Mouse (Mus musculus): ENCODE measurements around the gene L3hypdh. TPM values are rescaled to one million over a fixed set of nuclear protein-coding genes. Genes with fewer than 3 reads are reported as not detected.

Gene L3hypdh
- 15.2 and 16.2 TPM in 2 replicates for polyA plus RNA-seq (2015; fragmentation: Nextera tagmentation; extraction: Ambion mirVana)

DNA sequence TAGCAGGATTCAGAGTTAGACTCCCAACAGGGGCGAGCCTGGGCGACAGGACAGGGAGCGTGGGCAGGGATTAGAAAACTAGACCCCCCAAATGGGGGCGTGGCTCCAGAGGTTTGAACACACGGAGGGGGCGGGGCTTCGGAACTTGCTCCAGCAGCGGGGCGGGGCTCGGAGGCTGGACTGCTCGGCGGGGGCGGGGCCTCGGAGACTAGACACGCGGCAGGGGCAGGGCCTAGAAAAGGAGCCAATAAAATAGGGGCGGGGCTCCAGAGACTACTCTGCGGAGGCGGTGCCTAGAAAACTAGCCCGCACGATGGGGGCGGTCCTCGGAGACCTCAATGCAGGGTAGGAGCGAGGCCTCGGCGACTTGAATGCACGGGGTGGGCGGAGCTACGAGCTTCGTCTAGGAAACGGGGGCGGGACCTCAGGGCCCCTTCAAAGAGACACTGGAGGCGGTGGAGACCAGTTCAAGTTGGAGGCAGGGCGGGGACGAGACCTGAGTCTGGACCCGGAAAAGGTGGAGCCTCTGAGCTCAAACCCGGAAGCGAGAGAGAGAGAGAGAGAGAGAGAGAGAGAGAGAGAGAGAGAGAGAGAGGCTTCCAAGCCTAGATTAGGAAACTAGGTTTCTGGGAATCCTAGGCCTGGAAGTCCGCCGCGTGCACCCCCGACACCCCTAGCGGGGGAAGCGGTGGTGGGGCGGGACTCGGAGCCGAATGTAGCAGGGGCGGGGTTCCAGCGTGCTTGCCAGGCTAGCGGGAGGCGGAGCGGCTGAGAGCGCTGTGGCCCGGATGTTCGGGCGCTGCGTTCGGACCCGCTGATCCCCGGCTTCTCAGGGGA, at the start of gene L3hypdh, which contains the start of gene Jkamp:
TSS of gene L3hypdh (minus strand) at position 111 of the 837 bp plus-strand sequence.
TSS of gene Jkamp (plus strand) at position 261 of the 837 bp plus-strand sequence.
- Histone ChIP-seq H3K9ac (peak within 1 kb of the TSS; percentile 78), H3K4me1 (replicated peaks) (peaks cover 18% of the 10 kb centered on the region), H3K27ac (peak within 1 kb of the TSS; percentile 98), H3K36me3 (no peaks in the 10 kb centered on the region), H3K4me3 (replicated peaks) (peak within 1 kb of the TSS; percentile 76), H3K9me3 (no peaks in the 10 kb centered on the region), H3K4me2 (replicated peaks) (peak within 1 kb of the TSS; percentile 93), H3K27me3 (replicated peaks) (no peaks in the 10 kb centered on the region)
- 1% methylated on average over 60 of the region's 60 CpGs for WGBS
- peak; percentile 96 for ATAC-seq

GRCm38 (mm10) chr12:72129203-72129602, 44.0 kb upstream of the L3hypdh start:
- Histone ChIP-seq H3K27me3 (replicated peaks) (no peaks in the 10 kb centered on the region), H3K4me2 (replicated peaks) (no peak overlapping the region), H3K36me3 (no peaks in the 10 kb centered on the region), H3K9ac (no peak overlapping the region), H3K4me1 (replicated peaks) (no peaks in the 10 kb centered on the region), H3K4me3 (replicated peaks) (no peak overlapping the region), H3K9me3 (no peaks in the 10 kb centered on the region), H3K27ac (no peak overlapping the region)
- WGBS: 92% methylated on average over 10 of the region's 10 CpGs
- ATAC-seq: no peak

DNA sequence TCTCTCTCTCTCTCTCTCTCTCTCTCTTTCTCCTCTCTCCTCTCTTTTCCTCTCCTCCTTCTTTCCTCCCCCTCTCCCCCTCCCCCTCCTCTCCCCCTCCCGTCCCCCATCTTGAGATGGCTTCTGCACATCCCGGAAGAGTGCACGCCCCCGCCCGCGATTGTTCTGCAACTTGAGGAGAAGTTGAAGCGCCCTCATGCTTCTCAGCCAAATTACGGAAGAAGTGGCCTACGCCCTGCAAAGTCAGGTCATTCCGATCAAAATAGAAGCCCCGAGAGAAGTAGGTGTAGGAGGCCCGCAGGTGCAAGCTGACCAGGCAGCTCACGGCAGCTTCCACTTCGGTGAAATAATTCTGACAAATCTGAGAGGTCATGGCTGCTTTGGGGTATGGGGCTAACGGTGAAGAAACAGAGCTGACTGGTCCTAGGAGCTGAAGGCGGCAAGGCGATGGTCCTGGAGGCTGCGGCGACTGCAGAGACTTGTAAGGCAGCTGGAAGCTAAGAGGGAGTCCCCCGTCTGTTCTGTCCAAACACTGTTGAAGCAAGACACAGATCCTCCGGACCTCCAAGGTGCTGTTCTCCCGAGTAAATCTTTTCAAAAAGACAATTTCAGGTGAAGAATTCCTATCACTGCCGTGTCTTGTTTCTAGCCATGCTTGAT, 30.6 kb upstream of the L3hypdh start:
- H3K4me1 ChIP-seq (replicated peaks): no peaks in the 10 kb centered on the region
- H3K27ac ChIP-seq: no peak overlapping the region
- no peaks in the 10 kb centered on the region for H3K9me3 ChIP-seq
- H3K9ac ChIP-seq: no peak overlapping the region
- no peaks in the 10 kb centered on the region for H3K36me3 ChIP-seq
- 78% methylated on average over 21 of the region's 23 CpGs for WGBS
- no peak overlapping the region for H3K4me3 ChIP-seq (replicated peaks)
- ATAC-seq: no peak
- H3K4me2 ChIP-seq (replicated peaks): no peak overlapping the region
- no peaks in the 10 kb centered on the region for H3K27me3 ChIP-seq (replicated peaks)

GRCm38 (mm10) chr12:72115126-72115525, 29.9 kb upstream of the L3hypdh start:
- Histone ChIP-seq H3K4me2 (replicated peaks) (no peak overlapping the region), H3K9me3 (no peaks in the 10 kb centered on the region), H3K36me3 (no peaks in the 10 kb centered on the region), H3K4me1 (replicated peaks) (no peaks in the 10 kb centered on the region), H3K9ac (no peak overlapping the region), H3K4me3 (replicated peaks) (no peak overlapping the region), H3K27ac (no peak overlapping the region), H3K27me3 (replicated peaks) (no peaks in the 10 kb centered on the region)
- ATAC-seq: no peak
- 75% methylated on average over 6 of the region's 6 CpGs for WGBS

- H3K4me3 ChIP-seq (replicated peaks): no peak overlapping the region
- H3K27me3 ChIP-seq (replicated peaks): no peaks in the 10 kb centered on the region
- peaks cover 7% of the 10 kb centered on the region; the same call in 1 of the 2 replicates for H3K36me3 ChIP-seq
- H3K4me1 ChIP-seq (replicated peaks): 0 out of 2 replicates have a peak, but pooled peaks cover 2% of the 10 kb centered on the region
- no peak overlapping the region for H3K9ac ChIP-seq
- H3K9me3 ChIP-seq: no peaks in the 10 kb centered on the region
- ATAC-seq: peak; percentile 77
- H3K27ac ChIP-seq: no peak overlapping the region
- 34% methylated on average over 14 of the region's 14 CpGs for WGBS
- H3K4me2 ChIP-seq (replicated peaks): 0 out of 2 replicates have a peak overlapping the region, but pooled peaks have one; percentile 14
Observed at GRCm38 (mm10) chr12:72104525-72105281, 19.5 kb upstream of the L3hypdh start.

DNA sequence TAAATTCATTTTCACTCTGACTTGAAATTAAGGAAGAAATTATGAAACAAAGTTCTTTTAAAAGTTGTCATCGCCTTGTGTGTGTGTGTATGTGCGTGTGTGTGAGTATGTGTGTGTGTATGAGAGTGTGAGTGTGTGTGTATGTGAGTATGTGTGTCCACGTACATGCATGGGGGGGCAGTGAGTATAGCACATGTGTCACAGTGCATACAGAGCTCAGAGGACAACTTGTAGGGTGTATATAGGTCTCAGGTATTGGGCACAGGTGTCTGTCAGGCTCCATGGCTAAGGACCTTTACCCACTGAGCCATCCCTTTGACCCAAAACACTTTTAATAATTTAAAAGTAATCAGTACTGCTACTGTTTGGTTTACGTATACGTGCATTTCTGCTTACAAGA, 18.8 kb upstream of the L3hypdh start:
- Histone ChIP-seq H3K4me2 (replicated peaks) (no peak overlapping the region), H3K36me3 (peaks cover 7% of the 10 kb centered on the region; the same call in 1 of the 2 replicates), H3K4me1 (replicated peaks) (0 out of 2 replicates have a peak, but pooled peaks cover 2% of the 10 kb centered on the region), H3K27me3 (replicated peaks) (no peaks in the 10 kb centered on the region), H3K4me3 (replicated peaks) (no peak overlapping the region), H3K9me3 (no peaks in the 10 kb centered on the region), H3K9ac (no peak overlapping the region), H3K27ac (no peak overlapping the region)
- WGBS: 86% methylated on average over 5 of the region's 5 CpGs
- no peak for ATAC-seq

GRCm38 (mm10) chr12:72102776-72103175, 17.5 kb upstream of the L3hypdh start:
- Histone ChIP-seq H3K4me2 (replicated peaks) (no peak overlapping the region), H3K4me3 (replicated peaks) (no peak overlapping the region), H3K27me3 (replicated peaks) (no peaks in the 10 kb centered on the region), H3K36me3 (peaks cover 7% of the 10 kb centered on the region; the same call in 1 of the 2 replicates), H3K4me1 (replicated peaks) (0 out of 2 replicates have a peak, but pooled peaks cover 2% of the 10 kb centered on the region), H3K27ac (no peak overlapping the region), H3K9me3 (no peaks in the 10 kb centered on the region), H3K9ac (no peak overlapping the region)
- 74% methylated on average over 6 of the region's 6 CpGs for WGBS
- no peak for ATAC-seq

GRCm38 (mm10) chr12:72096966-72097365, 11.7 kb upstream of the L3hypdh start:
- H3K36me3 ChIP-seq: peaks cover 23% of the 10 kb centered on the region
- ATAC-seq: no peak
- 96% methylated on average over 8 of the region's 8 CpGs for WGBS

DNA sequence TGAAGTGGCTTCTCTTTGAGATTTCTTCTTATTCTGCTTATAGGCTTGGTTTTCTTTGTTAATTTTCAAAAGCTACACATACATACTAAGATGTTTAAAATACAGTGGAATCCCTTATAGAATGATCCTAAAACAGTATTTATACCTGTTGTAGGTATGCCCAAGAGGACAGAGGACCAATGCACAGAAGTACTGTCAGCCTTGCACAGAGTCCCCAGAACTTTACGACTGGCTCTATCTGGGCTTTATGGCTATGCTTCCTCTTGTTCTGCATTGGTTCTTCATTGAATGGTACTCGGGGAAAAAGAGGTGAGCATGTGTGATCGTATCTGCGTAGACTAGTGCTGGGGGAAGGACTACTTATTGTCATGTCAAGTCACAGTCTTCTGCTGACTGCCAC, 4.6 kb upstream of the L3hypdh start:
- H3K4me2 ChIP-seq (replicated peaks): no peak overlapping the region
- H3K27ac ChIP-seq: no peak overlapping the region
- H3K36me3 ChIP-seq: peaks cover 8% of the 10 kb centered on the region; the same call in 1 of the 2 replicates
- no peaks in the 10 kb centered on the region for H3K9me3 ChIP-seq
- no peaks in the 10 kb centered on the region for H3K27me3 ChIP-seq (replicated peaks)
- 84% methylated on average over 4 of the region's 4 CpGs for WGBS
- ATAC-seq: no peak
- H3K4me3 ChIP-seq (replicated peaks): no peak overlapping the region
- peaks cover 6% of the 10 kb centered on the region; the same call in 1 of the 2 replicates for H3K4me1 ChIP-seq (replicated peaks)
- no peak overlapping the region for H3K9ac ChIP-seq

More at GRCm38 (mm10) chr12:72096966-72097365, 11.7 kb upstream of the L3hypdh start:
- Histone ChIP-seq H3K27ac (no peak overlapping the region), H3K4me1 (replicated peaks) (no peaks in the 10 kb centered on the region), H3K9me3 (no peaks in the 10 kb centered on the region), H3K4me2 (replicated peaks) (no peak overlapping the region), H3K4me3 (replicated peaks) (no peak overlapping the region), H3K27me3 (replicated peaks) (no peaks in the 10 kb centered on the region), H3K9ac (no peak overlapping the region)

GRCm38 (mm10) chr12:72086166-72086825, 1.1 kb upstream of the L3hypdh start:
- H3K9me3 ChIP-seq: no peaks in the 10 kb centered on the region
- H3K4me3 ChIP-seq (replicated peaks): peak overlapping the region; percentile 76
- H3K36me3 ChIP-seq: no peaks in the 10 kb centered on the region
- ATAC-seq: no peak; the same call in 1 of the 2 replicates
- H3K27ac ChIP-seq: peak overlapping the region; percentile 98
- peaks cover 18% of the 10 kb centered on the region for H3K4me1 ChIP-seq (replicated peaks)
- 2% methylated on average over 18 of the region's 18 CpGs for WGBS
- no peaks in the 10 kb centered on the region for H3K27me3 ChIP-seq (replicated peaks)
- peak overlapping the region; percentile 78 for H3K9ac ChIP-seq
- peak overlapping the region; percentile 60 for H3K4me2 ChIP-seq (replicated peaks)

- H3K9ac ChIP-seq: peak overlapping the region; percentile 70
- H3K27me3 ChIP-seq (replicated peaks): no peaks in the 10 kb centered on the region
- H3K36me3 ChIP-seq: no peaks in the 10 kb centered on the region
- peak overlapping the region; percentile 76 for H3K4me3 ChIP-seq (replicated peaks)
- peak overlapping the region; percentile 87 for H3K27ac ChIP-seq
- ATAC-seq: peak; percentile 43
- WGBS: 0% methylated on average over 31 of the region's 31 CpGs
- peak overlapping the region; percentile 93 for H3K4me2 ChIP-seq (replicated peaks)
- peaks cover 18% of the 10 kb centered on the region for H3K4me1 ChIP-seq (replicated peaks)
- no peaks in the 10 kb centered on the region for H3K9me3 ChIP-seq
Observed at GRCm38 (mm10) chr12:72085024-72085328, 263 bp downstream of the L3hypdh start.
